Mouse (Mus musculus): ENCODE data around the gene Slc30a5.

- no peak for TF ChIP-seq CTCF (IDR thresholded peaks at IDR 0.05; ENCODE audit: control insufficient read depth, insufficient read depth, low read length)
- TF ChIP-seq POLR2A (IDR thresholded peaks at IDR 0.05; ENCODE audit: borderline replicate concordance, control insufficient read depth, low read depth, low read length), result no peak
Observed at GRCm38 (mm10) chr13:100879326-100879725, 46.1 kb upstream of the Slc30a5 start.
